Mouse (Mus musculus) heart, postnatal 0 days (tissue): ENCODE results near the gene Gdpd2. TPM values are rescaled to one million over a fixed set of nuclear protein-coding genes. Genes with fewer than 3 reads are reported as not detected.

Source experiments
- ATAC-seq: fragments of 200-750 bp; cut with Nextera tagmentation; 2 replicates; pipeline ENCODE4 v1.8.0; 2017; ENCODE audit warnings: low read depth, moderate number of reproducible peaks, moderate library complexity; ENCODE audit not compliant: insufficient read depth
- DNase-seq: peaks from one replicate; pipeline ENCODE4 v3.0.0-alpha.2; 2016; ENCODE audit warnings: low spot score
- H3K27ac ChIP-seq: fragments of 300-500 bp; sonication (generic); 2 replicates; pipeline ENCODE4 v1.5.1; 2014; ENCODE audit warnings: low read depth, mild to moderate bottlenecking
- H3K27me3 ChIP-seq: fragments of 300-500 bp; sonication (generic); 2 replicates; pipeline ENCODE4 v1.6.1; 2014; ENCODE audit warnings: low read length, mixed read lengths; ENCODE audit not compliant: control insufficient read depth, insufficient read depth
- H3K36me3 ChIP-seq: fragments of 300-500 bp; sonication (generic); replicated peaks from 2 replicates; pipeline ENCODE4 v1.6.1; 2014; ENCODE audit warnings: low read length, mixed read lengths; ENCODE audit not compliant: control insufficient read depth, insufficient read depth
- H3K4me1 ChIP-seq: fragments of 300-500 bp; sonication (generic); 2 replicates; pipeline ENCODE4 v1.6.1; 2014; ENCODE audit warnings: antibody characterized with exemption; ENCODE audit not compliant: control insufficient read depth, insufficient read depth
- H3K4me2 ChIP-seq: fragments of 300-500 bp; sonication (generic); 2 replicates; pipeline ENCODE4 v1.6.1; 2014; ENCODE audit warnings: low read depth, mild to moderate bottlenecking, low read length, moderate library complexity
- H3K4me3 ChIP-seq: fragments of 300-500 bp; sonication (generic); 2 replicates; pipeline ENCODE4 v1.5.1; 2014; ENCODE audit warnings: low read depth, low read length
- H3K9ac ChIP-seq: fragments of 300-500 bp; sonication (generic); replicated peaks from 2 replicates; pipeline ENCODE4 v1.6.1; 2014; ENCODE audit warnings: low read depth, low read length, mixed read lengths
- H3K9me3 ChIP-seq: fragments of 300-500 bp; sonication (generic); replicated peaks from 2 replicates; pipeline ENCODE4 v1.6.1; 2016; ENCODE audit warnings: low read length; ENCODE audit not compliant: control insufficient read depth
- CTCF ChIP-seq: IDR thresholded peaks from 2 replicates; pipeline ENCODE4 v1.5.1; 2016; ENCODE audit warnings: antibody characterized with exemption, control low read depth, low read depth
- EP300 ChIP-seq: IDR thresholded peaks from 2 replicates; pipeline ENCODE4 v1.6.1; 2016; ENCODE audit warnings: antibody characterized with exemption, low read depth
- WGBS: fragments of 180-500 bp; shearing (Covaris S2); extraction: QIAGEN DNeasy Blood & Tissue Kit; methylation state at CpG from one replicate; pipeline ENCODE4 v1.1.7; 2014; 5-methylcytosine and 5-hydroxymethylcytosine counted together
- polyA plus RNA-seq: library from polyadenylated mRNA; unstranded; fragments of >200 nt; fragmentation: Nextera tagmentation; extraction: Ambion mirVana; gene quantifications from 2 replicates; pipeline ENCODE4 v1.2.1, GENCODE M21; 2015
- total RNA-seq: library from RNA; depleted of rRNA; stranded (reverse); fragments of >200 nt; gene quantifications from 2 replicates; pipeline ENCODE4 v1.2.3, GENCODE M21; 2014; ENCODE audit warnings: low replicate concordance

The Gdpd2 gene
- total and polyA plus RNA-seq, 2 experiments from 2014 or later: 0.55 to 2.8 TPM

DNA sequence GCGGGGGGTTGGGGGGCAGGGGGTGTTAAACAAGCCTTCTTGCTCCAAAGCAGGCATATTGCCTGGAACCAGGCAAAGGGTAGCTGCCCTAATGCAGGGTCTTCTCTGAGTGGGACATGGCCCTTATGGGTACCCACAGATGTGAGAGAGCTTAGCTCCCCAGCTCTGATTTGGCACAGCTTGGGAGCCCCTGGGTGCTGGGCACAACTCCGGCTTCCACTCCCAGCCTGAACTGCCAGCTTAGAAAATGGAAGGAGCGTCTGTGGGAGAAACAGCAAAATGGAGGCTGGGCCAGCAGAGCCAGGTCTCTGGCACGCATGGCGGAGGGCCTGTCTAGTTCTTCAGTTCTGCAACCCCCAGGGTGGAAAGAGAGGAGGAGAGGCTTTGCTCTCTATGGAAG lies 39.6 kb downstream of the Gdpd2 start:
- H3K9me3 ChIP-seq: no peaks in the 10 kb centered on the region
- DNase-seq: no peak
- H3K27ac ChIP-seq: no peak overlapping the region
- no peaks in the 10 kb centered on the region for H3K27me3 ChIP-seq
- 90% methylated on average over 5 of the region's 5 CpGs for WGBS
- H3K36me3 ChIP-seq: no peaks in the 10 kb centered on the region
- no peak for ATAC-seq
- no peak for TF ChIP-seq EP300
- no peak overlapping the region for H3K4me2 ChIP-seq
- H3K9ac ChIP-seq: no peak overlapping the region
- H3K4me3 ChIP-seq: no peak overlapping the region
- H3K4me1 ChIP-seq: no peaks in the 10 kb centered on the region

DNA sequence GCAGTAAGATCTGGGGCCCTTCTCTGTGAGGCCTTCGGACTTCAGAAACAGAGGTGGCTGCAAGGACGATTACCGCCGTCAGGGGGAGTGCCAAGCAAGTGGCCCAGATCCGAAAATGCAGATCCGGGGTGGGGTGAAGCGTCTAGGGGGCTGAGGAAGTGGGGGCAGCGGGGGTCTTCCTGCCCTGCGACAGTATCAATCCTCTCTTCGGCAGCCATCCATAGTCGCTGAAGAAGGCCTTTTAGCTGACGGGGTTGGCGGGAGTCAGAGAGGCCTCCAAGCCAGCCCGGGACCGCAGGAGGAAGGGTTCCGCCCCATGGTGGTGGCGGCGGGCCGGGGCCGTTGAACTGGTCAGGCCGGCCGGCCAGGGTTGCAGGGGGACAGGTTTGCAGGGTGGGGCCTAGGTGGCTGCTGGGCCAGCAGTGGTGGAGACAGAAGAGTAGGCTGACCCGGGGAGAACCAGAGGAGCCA lies 44.7 kb downstream of the Gdpd2 start:
- H3K4me2 ChIP-seq: peak overlapping the region; percentile 60
- no peaks in the 10 kb centered on the region for H3K27me3 ChIP-seq
- H3K9ac ChIP-seq: peak overlapping the region; percentile 41; the same call in 1 of the 2 replicates
- H3K27ac ChIP-seq: no peak overlapping the region
- peak overlapping the region; percentile 49 for H3K4me3 ChIP-seq
- WGBS: 21% methylated on average over 21 of the region's 23 CpGs
- H3K9me3 ChIP-seq: no peaks in the 10 kb centered on the region
- peak; percentile 57 for TF ChIP-seq CTCF
- TF ChIP-seq EP300: no peak
- DNase-seq (no peak), ATAC-seq (no peak)
- H3K36me3 ChIP-seq: no peaks in the 10 kb centered on the region
- H3K4me1 ChIP-seq: no peaks in the 10 kb centered on the region

DNA sequence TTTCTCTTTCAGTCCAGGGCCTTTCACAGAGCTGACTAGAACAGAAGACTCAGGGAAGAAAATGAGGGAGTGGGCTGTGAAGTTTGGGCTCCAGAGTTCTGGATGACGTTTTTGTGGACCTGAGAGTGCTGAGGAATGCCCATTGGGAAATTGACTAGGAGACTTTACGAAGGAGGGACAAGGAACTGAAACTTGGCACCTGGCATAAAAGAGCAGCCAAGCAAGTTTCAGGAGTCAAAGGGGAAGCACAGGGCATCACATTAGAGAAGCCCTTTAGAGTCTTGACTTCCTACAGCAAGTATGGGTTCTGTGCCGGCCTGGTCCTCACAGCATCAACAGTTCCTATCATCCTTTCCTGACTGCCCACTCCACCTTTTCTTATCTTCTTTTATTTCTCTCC lies 45.7 kb downstream of the Gdpd2 start:
- Histone ChIP-seq H3K27ac (no peak overlapping the region), H3K9ac (no peak overlapping the region), H3K27me3 (no peaks in the 10 kb centered on the region), H3K9me3 (no peaks in the 10 kb centered on the region), H3K4me1 (no peaks in the 10 kb centered on the region), H3K4me3 (no peak overlapping the region), H3K36me3 (no peaks in the 10 kb centered on the region), H3K4me2 (no peak overlapping the region)
- ATAC-seq: no peak
- TF ChIP-seq CTCF (no peak), EP300 (no peak)
- 77% methylated on average over 3 of the region's 3 CpGs for WGBS
- DNase-seq: no peak

DNA sequence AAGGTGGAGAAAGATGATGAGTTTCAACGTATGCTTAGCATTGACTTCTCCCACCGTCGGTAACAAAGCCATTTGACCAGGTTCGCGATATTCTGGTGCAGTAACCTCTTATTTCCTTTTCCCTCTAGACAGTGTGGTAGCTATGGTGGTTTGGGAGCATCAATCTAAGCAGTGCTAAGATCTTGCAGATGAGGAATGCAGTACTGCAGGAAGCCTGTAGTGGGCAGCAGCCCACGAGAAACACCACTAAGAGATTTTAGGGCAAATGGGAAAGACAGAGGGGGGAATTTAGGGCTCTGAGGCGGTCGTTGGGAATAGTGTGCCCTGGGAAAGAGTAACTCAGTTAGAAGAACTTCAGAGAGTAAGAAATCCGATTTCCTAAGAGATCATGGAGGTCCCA lies 46.8 kb downstream of the Gdpd2 start:
- WGBS: 16% methylated on average over 9 of the region's 9 CpGs
- peak; percentile 45 for DNase-seq
- H3K27ac ChIP-seq: peak overlapping the region; percentile 81
- H3K9me3 ChIP-seq: no peaks in the 10 kb centered on the region
- H3K4me1 ChIP-seq: no peaks in the 10 kb centered on the region
- H3K4me2 ChIP-seq: peak overlapping the region; percentile 72
- peak overlapping the region; percentile 61 for H3K4me3 ChIP-seq
- no peaks in the 10 kb centered on the region for H3K27me3 ChIP-seq
- H3K36me3 ChIP-seq: no peaks in the 10 kb centered on the region
- H3K9ac ChIP-seq: peak overlapping the region; percentile 53; the same call in 1 of the 2 replicates
- TF ChIP-seq EP300: no peak
- TF ChIP-seq CTCF: peak; percentile 69
- peak; percentile 47; the same call in 1 of the 2 replicates for ATAC-seq

DNA sequence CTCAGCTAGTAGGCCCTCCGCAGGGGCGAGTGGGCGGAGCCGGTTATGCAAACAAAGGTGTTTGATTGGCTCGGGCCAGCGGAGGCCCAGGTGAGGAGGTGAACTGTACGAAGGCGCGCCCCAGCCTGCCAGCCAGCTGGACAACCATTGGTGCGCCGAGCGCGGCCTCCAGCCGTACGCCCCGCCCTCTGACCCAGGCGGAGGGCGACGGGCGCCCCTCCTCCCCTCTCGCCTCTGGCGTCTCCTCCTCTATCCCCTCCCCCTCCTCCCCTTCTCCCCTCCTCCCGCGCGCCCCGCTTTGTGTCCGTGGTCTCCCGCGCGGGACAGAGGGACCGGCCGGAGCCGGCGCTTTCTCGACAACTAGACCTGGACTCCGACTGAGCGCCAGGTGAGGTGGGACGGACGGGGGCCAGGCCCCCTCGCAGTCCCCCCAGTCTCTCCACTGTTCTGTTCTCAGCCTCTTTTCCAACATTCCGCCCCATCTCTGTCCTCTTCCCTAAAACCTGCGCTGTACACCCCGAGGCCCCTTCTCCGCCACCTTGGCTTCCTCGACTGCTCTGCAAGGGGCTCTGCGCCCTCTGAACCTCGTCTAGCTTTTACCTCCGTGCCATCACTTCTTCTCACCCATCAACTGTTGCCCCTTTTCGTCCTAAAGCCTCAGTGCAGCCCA lies 47.4 kb downstream of the Gdpd2 start:
- Histone ChIP-seq H3K9ac (peak overlapping the region; percentile 53), H3K4me1 (no peaks in the 10 kb centered on the region), H3K27ac (peak overlapping the region; percentile 81), H3K27me3 (no peaks in the 10 kb centered on the region), H3K4me2 (peak overlapping the region; percentile 72), H3K36me3 (no peaks in the 10 kb centered on the region), H3K9me3 (no peaks in the 10 kb centered on the region), H3K4me3 (peak overlapping the region; percentile 61)
- DNase-seq: peak; percentile 44
- ATAC-seq: peak; percentile 91
- WGBS: 36% methylated on average over 26 of the region's 49 CpGs
- TF ChIP-seq CTCF (no peak), EP300 (no peak)

DNA sequence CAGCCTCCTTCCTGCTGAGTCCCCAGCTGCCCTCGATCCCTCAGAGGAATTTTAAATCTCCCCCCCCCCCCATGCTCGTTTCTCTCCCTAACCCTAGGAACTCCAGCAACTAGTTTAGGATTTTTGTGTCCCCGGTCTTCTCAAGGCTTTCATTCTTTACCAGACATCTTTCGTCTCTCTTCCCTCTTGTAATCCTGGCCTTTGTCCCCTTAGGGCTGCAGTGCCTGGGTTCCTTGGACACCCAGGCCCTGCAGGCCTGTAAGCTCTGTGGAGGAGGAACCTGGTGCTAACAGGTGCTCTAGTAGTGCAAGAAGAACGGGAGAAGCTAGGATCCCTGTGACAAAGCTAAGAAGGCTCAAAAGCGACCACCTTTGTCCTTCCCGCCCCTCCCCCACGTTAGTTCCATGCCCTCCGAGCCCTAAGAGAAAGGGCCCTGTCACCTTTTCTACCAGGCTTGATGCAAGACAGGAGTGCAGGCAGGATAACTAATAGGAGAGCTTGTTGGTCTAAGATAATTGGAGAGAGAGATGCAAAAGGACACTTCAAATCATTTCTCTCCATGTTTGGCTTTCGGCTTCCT lies 48.1 kb downstream of the Gdpd2 start:
- H3K27ac ChIP-seq: peak overlapping the region; percentile 81
- no peaks in the 10 kb centered on the region for H3K27me3 ChIP-seq
- H3K4me3 ChIP-seq: peak overlapping the region; percentile 61
- no peaks in the 10 kb centered on the region for H3K36me3 ChIP-seq
- ATAC-seq: no peak
- peak overlapping the region; percentile 53 for H3K9ac ChIP-seq
- WGBS: 24% methylated on average over 9 of the region's 10 CpGs
- no peaks in the 10 kb centered on the region for H3K9me3 ChIP-seq
- TF ChIP-seq CTCF (no peak), EP300 (no peak)
- no peak for DNase-seq
- H3K4me1 ChIP-seq: no peaks in the 10 kb centered on the region
- H3K4me2 ChIP-seq: peak overlapping the region; percentile 72
